Mouse (Mus musculus) bone marrow, adult 2 months (tissue): Measurements from ENCODE around the gene Gm5941. TPM values are rescaled to one million over a fixed set of nuclear protein-coding genes. Genes with fewer than 3 reads are reported as not detected.
"Not testable (repeated sequence)": the region's sequence is repeated elsewhere in the genome, so short reads cannot be mapped to it uniquely, and the experiment has no call there.

Source experiments
- H3K27ac ChIP-seq: fragments of 200-500 bp; 2 replicates; pipeline ENCODE4 v1.5.1; 2012; ENCODE audit warnings: low read depth, mild to moderate bottlenecking, control low read depth, inconsistent platforms, low read length; ENCODE audit not compliant: control insufficient read depth, poor library complexity, insufficient read depth
- H3K4me1 ChIP-seq: fragments of 200-500 bp; 2 replicates; pipeline ENCODE4 v1.6.1; 2011; ENCODE audit warnings: low read length; ENCODE audit not compliant: control insufficient read depth, insufficient read depth
- H3K4me3 ChIP-seq: fragments of 200-500 bp; replicated peaks from 2 replicates; pipeline ENCODE3; 2011; ENCODE audit warnings: mild to moderate bottlenecking, low read depth, low read length, control low read depth; ENCODE audit not compliant: control insufficient read depth
- CTCF ChIP-seq: fragments of 200-500 bp; IDR thresholded peaks from 2 replicates; pipeline ENCODE4 v1.5.1; 2011; ENCODE audit warnings: low read length, control low read depth; ENCODE audit not compliant: control insufficient read depth, insufficient read depth
- POLR2A ChIP-seq: fragments of 200-500 bp; IDR thresholded peaks from 2 replicates; pipeline ENCODE4 v1.6.1; 2011; ENCODE audit warnings: low read depth, mild to moderate bottlenecking, control low read depth, low read length, borderline replicate concordance; ENCODE audit not compliant: control insufficient read depth
- WGBS: fragments of 180-500 bp; shearing (Covaris S2); methylation state at CpG from one replicate; pipeline ENCODE4 v1.1.7; 2018; 5-methylcytosine and 5-hydroxymethylcytosine counted together
- polyA plus RNA-seq: library from polyadenylated mRNA; stranded (reverse); fragments of >200 nt; gene quantifications from 2 replicates; pipeline ENCODE4 v1.2.4, GENCODE M21; 2011; ENCODE audit warnings: low replicate concordance; ENCODE audit not compliant: missing spikeins, insufficient read depth, insufficient read length

Gm5941 gene
- not detected in 2 replicates for polyA plus RNA-seq

DNA sequence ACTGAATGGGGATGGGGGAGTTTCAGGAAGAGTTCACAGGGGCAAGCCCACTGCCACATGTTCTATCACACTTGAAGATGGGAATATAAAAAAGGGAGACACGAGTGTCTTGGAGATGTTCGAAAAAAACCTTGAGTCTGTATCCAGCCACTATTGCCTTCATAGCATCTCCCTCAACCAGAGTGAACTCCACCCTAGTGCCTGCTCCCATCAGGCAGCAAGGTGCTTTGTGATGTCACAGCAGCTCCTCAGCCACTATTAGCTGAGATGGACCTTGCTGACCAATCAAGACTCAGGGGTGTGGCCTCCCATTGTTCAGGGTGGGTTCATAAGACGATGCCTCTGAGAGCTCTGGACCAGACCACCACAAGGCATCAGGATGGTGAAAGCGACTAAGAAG, at the start of gene Gm5941:
Gm5941 (plus strand) TSS at position 301 of the 400 bp plus-strand sequence.
- not testable (repeated sequence) for H3K4me1 ChIP-seq, H3K4me3 ChIP-seq, H3K27ac ChIP-seq
- WGBS: 85% methylated on average over 4 of the region's 4 CpGs

DNA sequence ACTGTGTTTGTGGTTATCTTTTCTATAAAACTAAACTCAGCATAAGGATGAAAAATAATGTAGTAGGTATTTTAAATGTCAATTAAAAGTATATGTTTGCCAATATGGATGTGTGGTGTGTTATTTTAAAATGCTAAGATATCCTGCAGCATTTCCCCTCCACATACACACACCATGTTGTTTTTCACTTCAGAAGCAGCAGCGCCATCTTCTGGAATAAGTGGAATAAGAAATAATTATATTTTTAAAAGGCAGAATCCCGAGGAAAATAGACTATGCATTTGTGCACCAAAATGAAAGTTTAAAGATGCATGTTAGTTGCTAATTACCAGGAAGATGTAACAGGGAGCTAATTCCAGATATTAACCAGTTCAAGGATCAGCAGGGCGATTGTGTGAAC, 29.3 kb upstream of the Gm5941 start:
- Histone ChIP-seq H3K4me1 (no peaks in the 10 kb centered on the region), H3K4me3 (no peak overlapping the region), H3K27ac (no peak overlapping the region)
- TF ChIP-seq POLR2A (no peak), CTCF (no peak)
- WGBS: 30% methylated on average over 3 of the region's 3 CpGs

- WGBS: 6% methylated on average over 4 of the region's 4 CpGs
- Histone ChIP-seq H3K27ac (no peak overlapping the region), H3K4me3 (no peak overlapping the region), H3K4me1 (no peaks in the 10 kb centered on the region)
- TF ChIP-seq POLR2A (no peak), CTCF (no peak)
These were observed 25.0 kb upstream of the Gm5941 start for GRCm38 (mm10) chrX:92464773-92465172.

DNA sequence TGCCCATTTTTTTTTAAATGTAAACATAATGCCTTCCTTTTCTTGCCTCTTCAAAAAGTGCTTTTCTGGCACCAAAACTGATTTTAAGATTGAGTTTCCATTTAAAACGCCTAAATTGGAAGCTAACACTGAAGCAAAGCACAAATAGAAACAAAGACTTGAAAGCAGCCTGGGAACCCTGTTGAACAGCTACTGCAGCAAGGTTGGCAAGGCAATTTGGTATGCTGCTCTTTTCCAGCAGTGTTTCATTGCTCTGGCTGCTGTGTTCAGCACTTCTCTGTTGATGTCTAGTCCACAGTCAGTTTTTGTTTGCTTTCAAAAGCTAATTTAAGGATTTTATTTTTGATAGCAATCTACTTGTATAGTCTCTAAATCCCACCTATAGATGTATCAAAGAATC, 8.5 kb downstream of the Gm5941 start:
- H3K27ac ChIP-seq: no peak overlapping the region
- no peaks in the 10 kb centered on the region for H3K4me1 ChIP-seq
- WGBS: 33% methylated on average over 1 of the region's 1 CpGs
- no peak overlapping the region for H3K4me3 ChIP-seq
- TF ChIP-seq POLR2A (no peak), CTCF (no peak)

GRCm38 (mm10) chrX:92527826-92528225, 38.1 kb downstream of the Gm5941 start:
- TF ChIP-seq POLR2A (no peak), CTCF (no peak)
- Histone ChIP-seq H3K4me1 (no peaks in the 10 kb centered on the region), H3K4me3 (no peak overlapping the region), H3K27ac (no peak overlapping the region)
- WGBS: 67% methylated on average over 1 of the region's 1 CpGs

Other genes starting within 250 kb of the Gm5941 start
- not detected in 2 replicates for gene Mageb18, start 109.6 kb downstream of the Gm5941 start, polyA plus RNA-seq